Mouse (Mus musculus): ENCODE results near the gene Naa10. TPM values are rescaled to one million over a fixed set of nuclear protein-coding genes. Genes with fewer than 3 reads are reported as not detected.
A peak's percentile ranks its signal among the peaks of the same experiment; 100 is the strongest.

The Naa10 gene
- polyA plus RNA-seq, 1 experiment from 2014 or later, result 159 TPM

DNA sequence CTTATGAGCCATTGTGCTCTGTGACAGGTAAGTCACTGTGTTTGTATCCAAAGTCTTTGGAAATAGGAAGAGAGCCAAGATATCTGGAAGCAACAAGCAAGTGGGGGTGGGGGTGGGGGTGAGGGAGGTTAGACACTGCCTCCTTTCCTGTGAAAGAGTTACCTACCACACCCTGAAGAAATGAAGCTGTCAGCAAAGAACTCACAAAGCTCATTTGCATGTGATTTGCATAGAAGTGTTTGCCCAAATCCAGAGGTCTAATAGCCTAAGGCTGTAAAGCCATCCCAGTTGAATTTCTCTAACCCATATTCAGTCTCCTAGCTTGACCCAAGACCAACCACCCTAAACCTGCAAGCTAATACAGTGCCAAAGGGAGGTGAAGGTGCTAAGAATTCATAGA is 11.3 kb downstream of the Naa10 start:
- Histone ChIP-seq H3K27me3 (ENCODE audit: control insufficient read depth, insufficient read depth, low read length) (no peaks in the 10 kb centered on the region), H3K4me2 (ENCODE audit: low read depth, severe bottlenecking) (no peak overlapping the region), H3K4me3 (ENCODE audit: low read depth, low read length) (no peak overlapping the region), H3K9me3 (ENCODE audit: control insufficient read depth, low read length) (no peaks in the 10 kb centered on the region), H3K4me1 (ENCODE audit: control insufficient read depth, insufficient read depth, low read length) (no peaks in the 10 kb centered on the region), H3K36me3 (ENCODE audit: control insufficient read depth, insufficient read depth, low read length) (no peaks in the 10 kb centered on the region), H3K27ac (replicated peaks; ENCODE audit: low read depth, low read length) (no peak overlapping the region), H3K9ac (ENCODE audit: low read length) (no peak overlapping the region)
- ATAC-seq (ENCODE audit: insufficient number of reproducible peaks, low FRiP score, low TSS enrichment, low read depth) (no peak), DNase-seq (ENCODE audit: low spot score) (no peak)

DNA sequence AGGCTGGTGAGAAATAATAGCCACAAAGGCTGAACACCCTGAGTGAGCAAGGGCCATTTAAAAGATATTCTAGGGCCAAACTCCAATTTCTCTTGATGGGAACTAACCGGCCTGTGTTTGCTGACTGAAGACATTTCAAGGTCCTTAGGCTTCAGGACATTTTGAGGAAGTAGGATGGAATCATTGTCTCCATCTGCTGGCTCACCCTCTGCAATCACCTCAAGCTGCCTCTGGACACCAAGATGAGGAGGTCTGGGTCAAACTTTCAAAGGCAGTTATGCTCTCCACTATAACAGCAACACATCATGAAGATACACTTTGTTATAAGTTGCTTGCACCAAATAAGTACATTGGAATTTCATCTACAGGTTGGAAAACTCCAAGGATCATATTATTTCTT is 11.7 kb downstream of the Naa10 start:
- DNase-seq (ENCODE audit: low spot score), result no peak
- no peaks in the 10 kb centered on the region for H3K36me3 ChIP-seq (ENCODE audit: control insufficient read depth, insufficient read depth, low read length)
- ATAC-seq (ENCODE audit: insufficient number of reproducible peaks, low FRiP score, low TSS enrichment, low read depth), result no peak
- H3K27me3 ChIP-seq (ENCODE audit: control insufficient read depth, insufficient read depth, low read length), result no peaks in the 10 kb centered on the region
- no peak overlapping the region for H3K4me3 ChIP-seq (ENCODE audit: low read depth, low read length)
- H3K9ac ChIP-seq (ENCODE audit: low read length), result no peak overlapping the region
- no peak overlapping the region for H3K27ac ChIP-seq (replicated peaks; ENCODE audit: low read depth, low read length)
- 94% methylated on average over 1 of the region's 1 CpGs for WGBS
- no peaks in the 10 kb centered on the region for H3K4me1 ChIP-seq (ENCODE audit: control insufficient read depth, insufficient read depth, low read length)
- no peaks in the 10 kb centered on the region for H3K9me3 ChIP-seq (ENCODE audit: control insufficient read depth, low read length)
- no peak overlapping the region for H3K4me2 ChIP-seq (ENCODE audit: low read depth, severe bottlenecking)

DNA sequence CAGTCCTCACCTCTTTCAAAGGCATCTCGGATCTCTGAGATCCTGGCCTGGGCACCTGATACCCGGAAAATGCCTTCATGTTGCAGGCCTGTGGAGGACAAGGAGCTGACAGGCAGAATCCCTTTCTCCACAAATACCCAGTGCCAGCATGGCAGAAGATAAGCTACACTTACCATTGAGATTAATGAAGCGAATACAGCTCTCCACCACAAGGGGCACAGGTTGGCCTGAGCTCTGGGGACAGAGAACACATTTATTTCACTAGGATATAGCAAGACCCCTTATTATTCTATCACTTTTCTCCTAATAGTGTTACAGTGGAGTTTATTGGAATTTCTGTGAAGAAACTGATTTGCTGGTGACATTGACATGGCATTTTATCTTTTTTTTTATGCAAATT is 23.8 kb downstream of the Naa10 start:
- Histone ChIP-seq H3K27ac (replicated peaks; ENCODE audit: low read depth, low read length) (no peak overlapping the region), H3K9ac (ENCODE audit: low read length) (no peak overlapping the region), H3K36me3 (ENCODE audit: control insufficient read depth, insufficient read depth, low read length) (no peaks in the 10 kb centered on the region), H3K4me2 (ENCODE audit: low read depth, severe bottlenecking) (no peak overlapping the region), H3K9me3 (ENCODE audit: control insufficient read depth, low read length) (no peaks in the 10 kb centered on the region), H3K27me3 (ENCODE audit: control insufficient read depth, insufficient read depth, low read length) (no peaks in the 10 kb centered on the region), H3K4me3 (ENCODE audit: low read depth, low read length) (no peak overlapping the region), H3K4me1 (ENCODE audit: control insufficient read depth, insufficient read depth, low read length) (no peaks in the 10 kb centered on the region)
- ATAC-seq (ENCODE audit: insufficient number of reproducible peaks, low FRiP score, low TSS enrichment, low read depth), result no peak
- 77% methylated on average over 3 of the region's 3 CpGs for WGBS
- no peak for DNase-seq (ENCODE audit: low spot score)

DNA sequence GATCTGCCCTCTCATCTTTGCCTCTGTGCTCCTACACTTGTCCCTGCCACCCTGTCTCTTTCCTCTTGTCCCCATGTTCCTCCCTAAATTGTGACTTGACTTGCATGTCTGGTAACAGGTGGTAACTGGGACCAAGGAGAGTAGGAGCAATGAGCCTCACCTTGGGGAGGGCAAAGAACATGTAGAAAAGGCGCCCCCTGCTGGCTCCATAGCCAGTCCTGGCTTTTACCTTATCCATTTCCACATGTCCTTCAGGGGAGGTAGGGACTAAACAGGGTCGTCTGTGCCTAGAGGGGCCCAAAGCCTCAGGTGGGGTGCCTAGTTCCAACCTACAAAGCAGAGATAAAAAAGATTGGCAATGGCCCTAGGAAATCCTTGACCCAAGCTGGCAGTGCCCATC is 26.0 kb downstream of the Naa10 start, which contains the start of gene L1cam:
L1cam (minus strand) TSS at position 387 of the 400 bp plus-strand sequence.
- no peak within 1 kb of the TSS for H3K4me2 ChIP-seq (ENCODE audit: low read depth, severe bottlenecking)
- H3K4me1 ChIP-seq (ENCODE audit: control insufficient read depth, insufficient read depth, low read length), result no peaks in the 10 kb centered on the region
- no peaks in the 10 kb centered on the region for H3K27me3 ChIP-seq (ENCODE audit: control insufficient read depth, insufficient read depth, low read length)
- H3K27ac ChIP-seq (replicated peaks; ENCODE audit: low read depth, low read length), result no peak within 1 kb of the TSS
- H3K4me3 ChIP-seq (ENCODE audit: low read depth, low read length), result no peak within 1 kb of the TSS
- no peak for ATAC-seq (ENCODE audit: insufficient number of reproducible peaks, low FRiP score, low TSS enrichment, low read depth)
- no peaks in the 10 kb centered on the region for H3K9me3 ChIP-seq (ENCODE audit: control insufficient read depth, low read length)
- 23% methylated on average over 2 of the region's 2 CpGs for WGBS
- no peak within 1 kb of the TSS for H3K9ac ChIP-seq (ENCODE audit: low read length)
- no peaks in the 10 kb centered on the region for H3K36me3 ChIP-seq (ENCODE audit: control insufficient read depth, insufficient read depth, low read length)
- peak; percentile 59 for DNase-seq (ENCODE audit: low spot score)

DNA sequence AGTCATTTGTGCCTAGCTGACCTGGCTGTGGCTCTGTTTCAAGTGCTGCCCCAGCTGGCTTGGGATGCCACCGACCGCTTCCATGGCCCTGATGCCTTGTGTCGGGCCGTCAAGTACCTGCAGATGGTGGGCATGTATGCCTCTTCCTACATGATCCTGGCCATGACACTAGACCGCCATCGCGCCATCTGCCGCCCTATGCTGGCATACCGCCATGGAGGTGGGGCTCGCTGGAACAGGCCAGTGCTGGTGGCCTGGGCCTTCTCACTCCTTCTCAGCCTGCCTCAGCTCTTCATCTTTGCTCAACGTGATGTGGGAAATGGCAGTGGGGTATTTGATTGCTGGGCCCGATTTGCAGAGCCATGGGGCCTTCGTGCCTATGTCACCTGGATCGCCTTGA is 28.9 kb downstream of the Naa10 start:
- Histone ChIP-seq H3K9ac (ENCODE audit: low read length) (no peak overlapping the region), H3K27me3 (ENCODE audit: control insufficient read depth, insufficient read depth, low read length) (no peaks in the 10 kb centered on the region), H3K36me3 (ENCODE audit: control insufficient read depth, insufficient read depth, low read length) (no peaks in the 10 kb centered on the region), H3K4me2 (ENCODE audit: low read depth, severe bottlenecking) (no peak overlapping the region), H3K4me3 (ENCODE audit: low read depth, low read length) (no peak overlapping the region), H3K4me1 (ENCODE audit: control insufficient read depth, insufficient read depth, low read length) (no peaks in the 10 kb centered on the region), H3K27ac (replicated peaks; ENCODE audit: low read depth, low read length) (no peak overlapping the region), H3K9me3 (ENCODE audit: control insufficient read depth, low read length) (no peaks in the 10 kb centered on the region)
- DNase-seq (ENCODE audit: low spot score), result no peak
- no peak for ATAC-seq (ENCODE audit: insufficient number of reproducible peaks, low FRiP score, low TSS enrichment, low read depth)
- 91% methylated on average over 14 of the region's 14 CpGs for WGBS

DNA sequence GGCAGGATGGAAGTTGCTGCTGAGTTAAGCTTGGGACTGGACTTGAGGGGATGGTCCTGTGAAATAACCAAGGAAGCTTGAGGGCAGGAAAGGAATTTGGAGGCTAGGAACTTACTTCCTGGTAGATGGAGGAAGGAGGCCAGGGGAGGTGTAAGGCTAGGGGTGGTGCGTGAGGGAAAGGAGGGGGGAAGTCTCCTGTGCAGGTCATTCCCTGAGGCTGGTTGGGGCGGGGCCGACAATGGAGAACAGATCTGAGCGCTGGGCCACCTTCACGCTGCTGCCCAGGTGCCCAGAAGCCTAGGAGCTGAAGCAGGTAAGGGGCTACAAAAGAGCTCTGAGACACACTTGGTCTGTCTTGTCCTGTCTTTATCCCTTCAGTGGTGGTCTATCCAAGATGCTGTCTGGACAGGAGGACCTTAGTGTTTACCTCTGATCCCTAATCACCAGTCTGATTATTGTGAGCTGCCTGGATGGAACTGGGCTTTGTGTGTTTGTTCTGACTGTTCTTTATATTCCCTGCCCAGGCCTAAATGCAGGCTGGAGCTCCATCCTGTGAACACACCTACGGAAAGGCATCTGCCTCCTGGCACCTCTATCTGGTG is 30.1 kb downstream of the Naa10 start, which contains the start of gene Avpr2:
Avpr2 (plus strand) TSS at position 552 of the 602 bp plus-strand sequence.
- H3K4me3 ChIP-seq (ENCODE audit: low read depth, low read length), result no peak within 1 kb of the TSS
- H3K27ac ChIP-seq (replicated peaks; ENCODE audit: low read depth, low read length), result no peak within 1 kb of the TSS
- no peaks in the 10 kb centered on the region for H3K9me3 ChIP-seq (ENCODE audit: control insufficient read depth, low read length)
- no peak within 1 kb of the TSS for H3K9ac ChIP-seq (ENCODE audit: low read length)
- WGBS, result 68% methylated on average over 6 of the region's 6 CpGs
- no peaks in the 10 kb centered on the region for H3K36me3 ChIP-seq (ENCODE audit: control insufficient read depth, insufficient read depth, low read length)
- no peaks in the 10 kb centered on the region for H3K27me3 ChIP-seq (ENCODE audit: control insufficient read depth, insufficient read depth, low read length)
- no peaks in the 10 kb centered on the region for H3K4me1 ChIP-seq (ENCODE audit: control insufficient read depth, insufficient read depth, low read length)
- ATAC-seq (ENCODE audit: insufficient number of reproducible peaks, low FRiP score, low TSS enrichment, low read depth), result no peak
- H3K4me2 ChIP-seq (ENCODE audit: low read depth, severe bottlenecking), result no peak within 1 kb of the TSS
- no peak for DNase-seq (ENCODE audit: low spot score)

DNA sequence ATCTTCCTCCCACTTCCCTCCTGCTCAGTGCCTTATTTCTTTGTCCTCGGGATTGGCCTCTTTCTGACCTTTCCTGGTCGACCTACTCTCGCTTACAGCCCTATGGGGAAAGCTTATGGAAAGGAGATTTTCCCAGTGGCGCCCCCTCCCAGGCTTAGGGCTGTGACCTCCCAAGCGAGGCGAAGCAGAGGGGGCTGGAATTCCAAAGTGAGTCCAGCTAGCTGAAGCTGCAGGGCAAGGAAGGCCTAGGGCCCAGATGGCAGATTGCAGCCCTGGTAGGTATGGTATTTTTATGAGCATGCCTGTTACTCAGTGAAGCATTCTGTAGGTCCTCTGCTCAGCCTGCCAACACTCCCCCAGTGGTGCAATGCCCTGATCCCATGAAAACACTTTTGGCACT is 40.3 kb downstream of the Naa10 start:
- DNase-seq (ENCODE audit: low spot score) (peak; percentile 23), ATAC-seq (ENCODE audit: insufficient number of reproducible peaks, low FRiP score, low TSS enrichment, low read depth) (no peak)
- Histone ChIP-seq H3K9me3 (ENCODE audit: control insufficient read depth, low read length) (no peaks in the 10 kb centered on the region), H3K4me3 (ENCODE audit: low read depth, low read length) (no peak overlapping the region), H3K4me2 (ENCODE audit: low read depth, severe bottlenecking) (no peak overlapping the region), H3K27me3 (ENCODE audit: control insufficient read depth, insufficient read depth, low read length) (peaks cover 17% of the 10 kb centered on the region), H3K4me1 (ENCODE audit: control insufficient read depth, insufficient read depth, low read length) (no peaks in the 10 kb centered on the region), H3K27ac (replicated peaks; ENCODE audit: low read depth, low read length) (no peak overlapping the region), H3K36me3 (ENCODE audit: control insufficient read depth, insufficient read depth, low read length) (no peaks in the 10 kb centered on the region), H3K9ac (ENCODE audit: low read length) (no peak overlapping the region)
- 10% methylated on average over 6 of the region's 6 CpGs for WGBS

DNA sequence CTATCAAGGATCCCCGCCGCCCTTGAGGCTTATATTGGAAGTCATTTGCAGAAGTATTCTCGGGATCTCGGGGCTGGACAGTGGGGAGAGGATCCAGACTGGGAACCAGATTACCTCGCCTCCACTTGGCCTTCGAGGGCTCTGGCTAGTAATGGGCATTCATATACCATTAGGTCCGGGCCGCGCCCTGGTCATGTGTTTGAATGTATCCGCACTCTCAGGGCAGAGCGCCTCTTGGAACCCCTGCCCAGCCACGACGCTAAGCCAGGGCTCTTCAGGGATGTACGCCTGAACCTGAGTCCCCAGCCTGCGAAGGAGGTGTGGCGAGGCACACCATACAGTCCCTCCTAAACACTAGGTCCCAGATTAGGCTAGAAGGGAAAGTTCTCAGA is 40.7 kb downstream of the Naa10 start:
- peaks cover 17% of the 10 kb centered on the region for H3K27me3 ChIP-seq (ENCODE audit: control insufficient read depth, insufficient read depth, low read length)
- ATAC-seq (ENCODE audit: insufficient number of reproducible peaks, low FRiP score, low TSS enrichment, low read depth), result no peak

More for the DNA sequence above, 40.7 kb downstream of the Naa10 start:
- no peaks in the 10 kb centered on the region for H3K36me3 ChIP-seq (ENCODE audit: control insufficient read depth, insufficient read depth, low read length)
- H3K27ac ChIP-seq (replicated peaks; ENCODE audit: low read depth, low read length), result no peak overlapping the region
- no peak for DNase-seq (ENCODE audit: low spot score)
- H3K4me3 ChIP-seq (ENCODE audit: low read depth, low read length), result peak overlapping the region; percentile 30
- no peak overlapping the region for H3K9ac ChIP-seq (ENCODE audit: low read length)
- no peaks in the 10 kb centered on the region for H3K4me1 ChIP-seq (ENCODE audit: control insufficient read depth, insufficient read depth, low read length)
- peak overlapping the region; percentile 64 for H3K4me2 ChIP-seq (ENCODE audit: low read depth, severe bottlenecking)
- no peaks in the 10 kb centered on the region for H3K9me3 ChIP-seq (ENCODE audit: control insufficient read depth, low read length)
- WGBS, result 21% methylated on average over 15 of the region's 16 CpGs
